Mouse (Mus musculus) left cerebral cortex, adult 2 months (tissue): ENCODE measurements at regions not wholly inside any gene's neighbourhood (a gene's known extent, or its start where the extent isn't known, plus 50 kb on each side); places are given as distances from the start of the nearest gene placed in this dataset.

Source experiments
- DNase-seq, 2 experiments: peaks; one replicate each; pipeline ENCODE4 v3.0.0; 2021 to 2022; ENCODE audit warnings: low spot score in 2 of 2, mixed read lengths in 1 of 2; ENCODE audit errors: extremely low spot score in 1 of 2
- H3K27ac ChIP-seq: fragments of 200-600 bp; 2 replicates; pipeline ENCODE4 v1.8.1; 2022
- H3K4me3 ChIP-seq: fragments of 200-600 bp; 2 replicates; pipeline ENCODE4 v1.8.1; 2022
- CTCF ChIP-seq: fragments of 200-600 bp; IDR thresholded peaks from 2 replicates; pipeline ENCODE4 v1.8.1; 2022; ENCODE audit warnings: antibody characterized with exemption, mild to moderate bottlenecking, moderate library complexity
- intact Hi-C: fragments of 180-260 bp; cut with DNase I; formaldehyde crosslinking; loops from one replicate; pipeline ENCODE4 v1.15.1; 2025

GRCm38 (mm10) chr5:53412391-53413075 lies 53.4 kb upstream of the Rbpj start:
- intact Hi-C loops = no loop called here
- no peak for DNase-seq
- Histone ChIP-seq H3K27ac (no peak overlapping the region), H3K4me3 (no peak overlapping the region)
- no peak for TF ChIP-seq CTCF

DNA sequence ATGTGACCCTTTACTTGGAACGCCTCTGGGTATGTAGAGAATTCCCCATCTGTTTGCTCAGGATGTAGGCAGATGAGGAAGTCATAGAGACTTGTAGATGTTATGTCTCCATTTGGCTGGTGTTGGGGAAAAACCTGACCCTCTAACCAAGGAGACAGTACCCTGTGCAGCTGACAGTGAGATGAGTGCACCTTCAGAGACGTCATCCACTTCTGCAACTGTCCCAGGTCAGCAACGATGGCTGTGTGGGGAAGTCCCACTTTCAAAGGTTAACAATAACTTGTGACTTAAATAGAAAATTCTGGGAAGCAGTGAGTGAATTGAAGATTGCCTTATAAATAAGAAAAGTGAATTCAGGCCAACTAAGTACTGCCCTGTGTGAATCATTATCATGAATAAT lies 52.3 kb upstream of the Rbpj start:
- no peak for DNase-seq
- TF ChIP-seq CTCF = no peak
- Histone ChIP-seq H3K27ac (no peak overlapping the region), H3K4me3 (no peak overlapping the region)
- intact Hi-C loops = no loop called here

DNA sequence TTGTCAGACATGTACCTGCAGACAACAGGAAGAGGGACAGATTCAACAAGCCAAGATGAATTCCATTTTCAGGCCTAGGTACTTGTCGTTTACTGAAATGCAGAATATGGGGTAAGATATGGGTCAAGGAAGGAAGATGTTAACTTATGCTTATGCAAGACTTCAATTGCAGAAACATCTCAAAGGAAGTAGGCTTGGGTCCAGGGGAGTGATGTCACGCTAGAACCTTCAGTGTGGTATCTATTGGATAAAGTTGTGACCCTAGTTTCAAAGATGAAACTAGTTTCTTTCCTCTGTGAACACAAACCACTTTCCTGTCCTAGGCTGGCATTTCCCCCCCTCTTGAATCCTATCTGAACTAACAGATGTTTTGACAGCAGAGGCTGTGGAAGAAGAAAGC lies 50.5 kb upstream of the Rbpj start:
- no peak overlapping the region for H3K27ac ChIP-seq
- H3K4me3 ChIP-seq = no peak overlapping the region
- no peak for TF ChIP-seq CTCF
- intact Hi-C loops = no loop called here
- DNase-seq = no peak
